Mouse (Mus musculus) thymus, postnatal 4 days (tissue): ENCODE data around the gene Taf3.
A peak's percentile ranks its signal among the peaks of the same experiment; 100 is the strongest.

Experiments used
- DNase-seq: peaks from one replicate; pipeline ENCODE4 v3.0.0; 2021

The Taf3 gene

DNA sequence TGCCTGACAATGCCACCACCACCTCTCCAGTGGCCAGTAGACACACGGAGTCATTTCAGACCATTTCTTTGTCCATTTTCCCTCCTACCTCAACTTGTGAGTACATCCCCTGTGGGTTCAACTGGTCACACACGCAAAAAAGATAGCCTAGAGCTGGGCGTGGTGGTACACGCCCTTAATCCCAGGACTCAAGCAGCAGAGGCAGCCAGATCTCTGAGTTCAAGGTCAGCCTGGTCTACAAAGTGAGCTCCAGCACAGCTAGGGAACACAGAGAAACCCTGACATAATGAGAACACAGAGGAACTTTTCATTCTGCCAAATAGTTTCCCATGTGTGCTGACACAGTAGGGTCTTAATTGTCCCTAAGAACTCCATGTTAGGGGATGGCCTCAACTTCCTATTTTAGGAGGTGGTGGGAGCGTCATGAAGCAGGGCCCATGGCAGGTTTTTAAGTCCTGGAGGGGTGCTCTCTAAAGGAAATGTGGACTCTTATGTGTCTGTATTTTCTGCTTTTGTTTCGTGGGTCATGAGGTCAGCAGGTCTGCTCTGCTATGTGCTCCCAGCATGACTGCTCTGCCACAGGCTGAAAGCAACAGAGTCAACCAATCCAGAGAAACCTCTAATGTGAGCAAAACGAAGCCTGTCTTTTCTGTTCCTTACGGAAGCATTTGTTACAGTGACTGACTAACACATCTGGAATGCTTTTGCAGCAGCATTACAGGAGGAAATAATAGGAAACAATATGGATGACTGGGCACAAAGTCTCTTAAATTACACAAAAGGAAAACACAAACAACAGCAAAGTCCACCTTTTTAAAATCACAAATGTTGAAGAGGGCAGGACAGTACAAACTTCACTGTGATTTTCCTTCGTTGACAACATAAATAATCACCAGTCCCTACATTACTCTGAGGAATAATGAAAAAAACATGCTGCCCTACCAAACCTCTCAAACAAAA lies 92.5 kb downstream of the Taf3 start:
- DNase-seq, result no peak

DNA sequence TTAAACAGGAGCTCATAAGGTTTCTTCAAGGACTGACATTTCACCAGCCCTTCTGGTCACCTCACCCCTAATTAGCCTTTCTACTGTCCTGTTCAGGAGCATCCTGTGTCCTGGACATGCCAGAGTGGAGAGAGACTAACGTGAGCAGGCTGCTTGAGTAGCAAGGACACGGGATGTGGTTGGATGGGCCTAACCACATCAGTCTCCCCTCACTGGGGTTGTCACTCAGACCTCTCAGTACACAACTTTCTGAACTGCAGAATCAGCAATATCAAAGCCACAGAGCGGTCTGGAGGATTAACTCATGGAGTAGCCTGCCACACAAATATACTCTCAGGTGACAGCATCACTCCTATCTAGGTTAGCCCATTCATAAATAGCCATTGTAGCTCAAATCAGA lies 101.7 kb downstream of the Taf3 start:
- no peak for DNase-seq

DNA sequence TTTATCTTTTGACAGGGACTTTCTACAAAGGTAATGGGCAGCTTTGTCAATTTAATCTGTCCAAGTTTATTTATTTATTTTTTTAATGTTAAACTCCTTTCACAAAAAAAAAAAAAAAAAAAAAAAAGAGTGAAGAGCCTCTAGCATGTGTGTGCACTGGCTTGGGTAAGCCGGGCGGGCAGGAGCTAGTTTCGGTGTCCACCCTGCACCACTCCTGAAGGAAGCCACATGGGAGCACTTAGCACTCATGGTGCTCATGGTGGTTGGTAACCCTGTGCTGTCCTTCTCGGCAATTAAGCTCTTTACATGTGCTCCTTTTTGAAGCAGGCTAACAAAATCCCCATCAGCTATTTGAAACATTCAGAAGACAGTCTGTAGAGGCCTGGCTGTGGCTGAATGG lies 102.8 kb downstream of the Taf3 start:
- DNase-seq, result no peak

DNA sequence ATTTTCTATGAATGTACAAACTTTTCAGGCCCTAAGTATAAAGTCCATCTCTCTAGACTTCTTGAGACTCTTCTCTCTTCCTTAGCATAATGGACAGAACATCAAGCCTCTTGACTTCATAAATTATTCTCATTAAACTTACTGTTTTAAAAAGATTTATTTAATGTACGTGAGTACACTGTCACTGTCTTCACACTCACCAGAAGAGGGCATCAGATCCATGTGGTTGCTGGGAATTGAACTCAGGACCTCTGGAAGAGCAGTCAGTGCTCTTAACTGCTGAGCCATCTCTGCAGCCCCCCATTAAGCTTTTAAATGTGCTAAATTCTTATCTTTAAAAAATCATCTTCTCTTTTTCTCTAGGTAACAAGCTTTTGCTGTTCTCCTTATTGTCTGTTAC lies 105.4 kb downstream of the Taf3 start:
- no peak for DNase-seq

DNA sequence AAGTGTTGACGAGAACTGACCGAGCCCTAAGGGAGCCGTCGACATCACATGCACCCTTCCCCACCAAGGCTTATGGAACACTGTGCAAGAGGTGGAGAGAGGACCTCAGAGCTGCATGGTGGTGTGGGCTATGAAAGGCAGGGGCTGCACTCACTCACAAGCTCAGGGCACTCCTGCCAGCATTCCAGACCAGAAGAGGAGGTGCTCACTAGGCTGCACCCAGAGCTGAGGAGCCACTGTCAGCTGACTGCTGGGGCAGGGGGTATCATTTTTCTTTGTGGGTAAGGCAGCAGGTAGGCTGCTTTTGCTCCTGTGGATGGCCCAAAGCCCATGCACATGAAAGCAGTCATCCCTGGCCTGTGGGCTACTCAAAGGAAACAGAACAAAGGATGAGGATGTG lies 109.1 kb downstream of the Taf3 start:
- no peak for DNase-seq

DNA sequence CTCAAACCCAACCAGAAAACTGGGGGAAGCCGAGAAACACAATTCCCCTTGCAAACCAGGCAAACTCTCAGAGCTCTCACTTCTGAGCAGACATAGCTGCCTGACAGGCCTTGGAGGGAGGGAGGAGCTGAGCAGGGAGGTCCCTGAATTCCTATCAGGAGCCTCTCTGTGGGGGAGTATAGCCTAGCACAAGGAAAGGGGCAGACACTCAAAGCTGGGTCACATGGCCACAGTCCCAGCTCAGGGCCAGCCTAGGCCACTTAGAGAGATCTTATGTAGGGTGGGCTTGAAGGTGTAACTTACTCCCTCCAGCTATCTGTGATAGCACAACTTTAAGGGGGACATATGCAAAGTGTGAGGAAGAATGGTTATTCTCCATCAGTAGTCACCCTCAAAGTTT lies 112.4 kb downstream of the Taf3 start:
- no peak for DNase-seq

DNA sequence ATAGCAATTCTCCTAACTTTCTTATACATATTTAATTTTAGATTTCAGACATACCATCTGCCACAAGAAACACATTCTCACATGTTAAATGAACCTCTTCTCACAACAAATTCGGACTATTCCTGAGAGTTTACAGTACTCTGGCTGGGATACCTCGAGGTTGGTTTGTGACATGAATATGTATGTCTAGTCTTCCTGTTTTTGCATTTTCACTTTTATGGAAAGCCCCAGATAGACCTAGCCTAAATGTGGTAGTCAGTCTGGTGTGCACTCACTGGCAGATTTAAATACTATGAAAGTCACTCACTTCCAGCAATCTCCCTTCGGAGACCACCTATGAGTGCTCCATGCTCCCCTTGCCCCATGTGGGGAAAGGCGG lies 121.5 kb downstream of the Taf3 start:
- DNase-seq, result no peak

DNA sequence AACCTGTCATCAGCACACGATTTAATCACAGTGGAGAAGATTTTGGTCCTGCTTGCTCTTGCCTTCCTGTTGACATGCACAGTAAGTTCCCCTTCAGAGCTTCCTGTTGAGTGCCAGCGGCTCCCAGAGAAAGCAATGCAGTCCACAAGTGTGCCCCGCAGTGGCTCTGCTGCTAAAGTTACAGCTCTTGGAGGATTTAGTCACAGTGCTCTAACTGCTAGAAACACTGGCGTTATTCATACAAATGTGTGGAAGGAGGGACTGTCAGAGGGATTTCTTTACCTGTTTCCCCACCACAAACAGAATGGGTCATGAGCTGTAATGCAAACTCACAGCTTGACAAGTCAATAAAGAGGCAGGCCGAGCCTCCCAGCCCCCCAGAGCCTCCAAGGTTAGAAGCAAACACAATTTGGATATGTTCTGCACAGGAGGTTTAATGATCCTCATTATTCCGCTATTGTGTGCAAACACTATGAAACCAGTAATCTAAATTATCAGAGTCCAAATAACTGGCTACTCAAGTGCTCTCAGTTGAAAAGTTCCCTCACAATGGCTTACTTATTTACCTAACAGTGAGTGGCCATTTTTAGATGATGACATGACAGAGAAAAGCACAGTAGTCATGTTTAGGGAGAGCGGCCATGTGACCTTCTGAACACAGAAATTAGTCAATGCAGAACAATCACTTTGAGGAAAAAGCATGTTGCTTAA lies 122.0 kb downstream of the Taf3 start:
- DNase-seq, result no peak

DNA sequence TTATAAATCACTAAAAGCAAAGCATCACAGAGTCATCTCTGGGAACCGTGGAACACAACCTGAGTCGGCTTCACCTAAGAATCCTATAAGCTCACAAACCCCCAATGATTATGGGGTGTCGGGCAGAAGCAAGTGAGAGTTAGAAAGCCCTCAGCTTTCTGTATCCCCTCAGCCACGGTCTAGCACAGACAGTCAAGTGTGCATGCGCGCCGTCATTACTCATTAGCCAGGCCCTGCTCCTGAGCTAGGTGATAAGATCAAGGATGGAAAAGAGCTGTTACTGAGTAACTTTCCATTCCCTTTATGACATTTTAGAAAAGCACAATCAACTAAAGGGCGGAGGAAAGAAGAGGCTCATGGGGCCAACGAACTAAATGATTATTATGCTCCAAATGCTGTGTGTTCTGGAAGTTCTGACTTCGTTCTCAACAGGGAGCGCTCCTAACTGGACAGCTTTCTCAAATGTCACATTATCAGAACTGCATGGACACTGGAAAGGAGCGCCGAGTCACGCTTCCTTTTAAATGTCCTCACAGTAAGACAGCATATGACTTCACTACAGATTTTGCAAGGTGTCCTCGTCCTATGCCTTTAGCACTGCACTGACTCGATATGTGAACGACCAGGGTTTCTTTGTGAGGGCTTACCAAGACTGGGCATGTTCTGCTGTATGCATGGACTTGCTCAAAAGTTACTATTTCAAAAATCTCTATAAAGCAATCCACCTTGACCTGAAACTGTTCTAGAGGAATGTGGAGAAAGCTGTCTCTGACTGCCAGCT lies 129.5 kb downstream of the Taf3 start:
- no peak for DNase-seq

DNA sequence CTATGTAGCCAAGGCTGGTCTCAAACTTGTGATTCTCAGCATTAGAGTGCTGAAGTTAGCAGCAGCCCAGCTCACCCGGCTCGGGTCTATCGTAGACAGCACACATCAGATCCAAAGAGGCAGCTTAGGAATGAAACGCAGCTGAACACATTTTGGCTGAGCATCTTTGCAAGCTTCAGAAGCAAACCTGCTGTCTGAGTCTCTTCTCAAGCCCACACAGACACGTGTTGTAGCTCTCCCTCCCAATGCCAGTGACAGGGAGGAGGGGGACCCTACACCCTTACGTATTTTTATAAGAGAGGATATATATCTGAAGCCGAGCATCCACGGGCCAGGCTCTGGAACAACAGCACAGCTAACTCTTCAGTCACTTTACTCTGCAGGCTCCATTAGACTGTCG lies 130.8 kb downstream of the Taf3 start:
- DNase-seq, result no peak

DNA sequence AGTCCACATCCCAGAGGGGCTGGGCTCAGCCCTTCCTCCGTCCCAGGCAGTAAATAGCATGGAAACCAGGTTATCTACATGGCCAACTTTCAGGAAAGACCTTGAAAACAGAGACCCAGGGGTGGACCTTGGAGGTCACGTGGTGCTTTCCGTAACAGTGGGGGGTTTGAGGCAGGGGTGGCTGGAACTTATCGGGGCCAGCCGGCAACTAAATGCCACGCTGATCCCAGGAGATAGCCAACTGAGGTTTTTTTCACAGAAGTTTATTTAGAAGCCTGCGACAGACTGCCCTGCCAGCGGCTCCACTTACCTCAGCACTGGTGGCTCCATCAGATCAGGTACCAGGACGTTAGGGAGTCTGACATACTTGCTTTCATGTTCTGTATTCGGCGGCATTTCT lies 142.4 kb downstream of the Taf3 start:
- DNase-seq, result no peak

DNA sequence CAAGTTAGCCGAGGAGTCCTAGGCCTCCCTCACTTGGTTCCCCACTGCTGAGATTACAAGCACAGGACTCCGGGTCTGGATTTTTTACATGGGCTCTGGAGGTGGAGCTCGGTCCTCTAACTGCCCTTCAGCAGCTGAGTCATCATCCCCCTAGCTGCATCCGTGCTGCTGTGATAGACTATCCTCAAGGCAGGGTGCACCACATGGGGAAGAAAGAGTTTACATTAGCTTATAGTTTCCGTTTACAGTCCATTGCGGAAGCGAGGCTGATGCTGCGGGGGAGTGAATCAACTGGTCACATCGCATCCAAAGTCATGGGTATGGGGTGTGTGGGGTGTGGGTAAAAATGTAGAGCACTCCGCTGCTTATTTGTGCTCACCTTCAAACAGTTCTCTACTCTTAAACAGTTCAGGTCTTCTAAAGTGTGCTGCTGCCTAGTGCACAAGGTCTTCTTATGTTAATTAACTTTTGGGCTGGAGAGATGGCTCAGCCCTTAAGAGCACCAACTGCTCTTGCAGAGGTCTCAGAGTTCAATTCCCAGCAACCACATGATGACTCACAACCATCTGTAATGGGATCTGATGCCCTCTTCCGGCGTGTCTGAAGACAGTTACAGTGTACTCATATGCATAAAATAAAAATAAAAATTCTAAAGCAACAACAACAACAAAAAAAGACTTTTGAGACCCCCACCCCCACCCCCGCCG lies 144.4 kb downstream of the Taf3 start:
- no peak for DNase-seq

DNA sequence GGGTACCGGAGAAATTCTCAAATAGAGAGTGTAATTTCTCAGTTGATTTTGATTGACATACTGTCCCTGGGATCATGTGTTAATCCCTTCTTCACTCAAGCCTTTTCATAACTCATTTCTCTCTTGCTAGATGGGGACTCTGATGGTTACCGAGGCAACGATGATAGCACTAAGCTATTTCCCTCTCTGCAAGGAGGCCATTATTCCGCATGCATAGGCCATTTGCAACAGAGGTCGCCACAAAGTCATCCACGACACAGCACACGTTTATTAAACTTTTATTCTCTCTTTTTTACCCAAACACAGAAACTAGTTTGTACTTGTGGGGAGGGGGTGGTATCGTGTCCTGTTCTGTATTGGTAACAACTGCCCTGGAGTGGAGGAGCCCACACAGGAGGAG lies 150.6 kb downstream of the Taf3 start:
- no peak for DNase-seq

DNA sequence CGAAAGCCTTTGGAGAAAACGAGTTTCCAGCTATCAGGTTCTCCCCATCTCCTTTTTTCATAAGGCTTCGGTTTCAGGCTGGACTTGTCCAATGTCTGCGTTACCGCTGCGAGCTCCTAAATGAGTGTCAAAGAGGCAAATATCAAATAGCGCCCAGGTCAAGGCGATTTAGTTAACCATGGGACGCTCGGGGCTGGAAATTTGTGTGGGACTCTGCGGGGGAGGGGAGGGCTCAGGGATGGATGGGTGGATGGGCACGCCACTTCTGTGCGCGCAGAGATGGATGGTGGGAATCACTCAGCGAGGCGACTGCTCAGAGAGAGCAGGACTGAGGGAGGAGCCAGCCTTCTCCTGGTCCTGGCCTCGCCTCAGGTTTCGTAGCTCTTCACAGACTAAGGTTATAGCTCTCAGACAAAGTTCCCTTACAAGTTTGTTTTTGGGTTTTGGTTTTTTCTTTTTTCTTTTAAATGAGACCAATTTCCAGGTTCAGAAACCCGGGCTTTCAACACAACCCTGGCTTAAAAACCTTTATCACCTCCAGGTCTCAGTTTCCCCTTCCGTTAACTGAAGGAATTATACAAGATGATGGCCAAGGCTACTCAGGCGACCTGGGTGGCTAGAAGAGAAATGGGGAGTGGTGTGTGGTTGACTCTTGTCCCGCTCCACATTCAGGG lies 152.2 kb downstream of the Taf3 start:
- DNase-seq, result no peak

DNA sequence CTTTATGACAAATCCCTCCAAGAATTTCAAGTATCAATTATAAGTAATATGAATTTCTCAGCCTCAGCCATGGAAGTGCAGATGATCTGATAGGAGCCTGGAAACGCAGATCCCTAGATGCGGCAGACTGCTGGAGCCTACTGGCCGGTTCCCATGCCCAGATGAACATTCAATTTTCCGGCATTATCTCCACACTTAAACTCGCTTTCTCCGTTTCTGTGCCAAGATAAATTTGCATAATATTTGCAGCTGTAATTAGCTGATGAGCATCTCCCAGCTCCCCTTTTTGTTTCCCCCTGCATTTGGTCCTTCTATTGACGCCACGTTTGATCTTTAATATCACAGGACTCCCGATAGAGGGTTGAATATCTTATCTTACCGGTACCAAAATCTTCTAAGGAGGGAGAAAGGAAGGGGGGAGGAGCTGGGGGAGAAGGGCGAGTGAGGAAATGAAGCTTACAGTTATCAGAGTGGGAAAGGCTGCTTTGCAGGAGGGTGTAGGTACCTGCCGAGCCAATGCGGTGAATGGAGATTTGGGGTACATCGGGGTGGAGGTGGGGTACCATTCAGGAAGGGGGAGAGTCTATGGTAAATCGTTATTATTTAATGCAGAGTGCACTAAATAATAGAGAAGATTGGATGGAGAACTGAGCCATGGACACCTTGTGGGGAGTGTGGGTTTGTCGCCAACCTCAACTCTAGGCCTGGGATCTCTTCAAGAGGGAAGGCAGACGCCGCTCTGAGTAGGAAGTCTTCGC lies 153.4 kb downstream of the Taf3 start:
- no peak for DNase-seq

DNA sequence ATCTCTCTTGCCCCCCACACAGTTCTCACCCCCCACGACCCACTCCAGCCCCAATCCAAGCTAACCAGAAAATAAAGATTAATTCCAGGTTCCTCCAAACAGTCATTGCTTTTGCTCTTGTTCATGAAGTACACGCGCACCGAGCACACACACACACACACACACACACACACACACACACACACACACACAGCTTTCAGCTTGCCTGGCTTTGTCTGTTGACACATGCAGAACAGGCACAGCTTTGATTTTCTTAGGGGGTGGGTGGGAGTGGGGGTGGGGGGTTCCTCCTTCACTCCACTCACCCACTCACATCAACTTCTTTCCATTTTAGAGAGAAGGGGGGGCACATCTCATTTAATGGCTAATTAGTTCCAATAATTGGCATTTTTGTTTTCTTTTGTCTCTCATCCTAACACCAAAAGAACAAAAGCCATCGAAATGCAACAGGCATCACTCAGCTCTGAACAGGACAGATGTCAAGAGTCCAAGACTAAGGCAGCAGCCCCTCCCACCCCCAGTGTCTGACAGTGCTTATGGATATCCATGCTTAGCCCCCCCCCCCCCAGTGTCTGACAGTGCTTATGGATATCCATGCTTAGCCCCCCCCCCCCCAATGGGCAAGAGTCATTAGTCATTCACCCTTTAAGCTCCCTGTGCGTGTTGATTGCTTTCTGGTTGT lies 155.0 kb downstream of the Taf3 start:
- no peak for DNase-seq

DNA sequence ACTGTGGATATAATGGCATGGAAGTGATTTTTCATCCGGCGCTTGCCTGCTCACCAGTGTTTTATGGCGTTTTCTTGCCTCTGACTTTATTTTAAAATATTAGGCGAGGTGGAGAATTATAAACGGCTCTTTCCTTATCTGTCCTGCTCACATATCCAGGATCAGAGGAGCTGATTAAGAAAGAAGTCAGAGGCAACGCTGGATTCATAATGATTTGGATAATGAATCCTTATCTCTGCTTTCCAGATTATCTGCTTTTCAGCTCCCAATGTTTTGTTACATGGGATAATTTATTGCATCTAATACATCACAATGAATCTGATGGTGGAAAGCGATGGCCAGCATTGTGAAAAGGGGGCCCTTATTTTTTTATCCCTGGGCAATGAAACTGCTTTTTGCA lies 155.9 kb downstream of the Taf3 start:
- no peak for DNase-seq

DNA sequence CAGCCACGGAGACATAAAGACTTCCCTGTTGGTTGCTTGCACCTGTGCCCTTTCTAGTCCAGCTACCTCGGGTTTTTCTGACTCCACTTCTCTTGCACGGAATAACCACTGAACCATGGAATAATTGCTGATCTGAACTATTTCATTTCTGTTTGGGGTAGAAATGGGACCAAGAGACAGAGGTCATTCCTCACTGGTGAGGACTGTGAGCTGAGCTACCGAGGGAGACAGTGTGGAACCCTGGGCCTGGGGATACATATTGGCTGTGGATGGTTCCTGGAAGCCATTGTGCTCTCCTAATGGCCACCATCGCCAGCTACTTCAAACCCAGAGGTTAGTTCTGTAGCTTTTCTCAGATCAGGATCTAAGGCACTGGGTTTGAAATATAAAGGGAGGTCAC lies 157.5 kb downstream of the Taf3 start:
- no peak for DNase-seq

DNA sequence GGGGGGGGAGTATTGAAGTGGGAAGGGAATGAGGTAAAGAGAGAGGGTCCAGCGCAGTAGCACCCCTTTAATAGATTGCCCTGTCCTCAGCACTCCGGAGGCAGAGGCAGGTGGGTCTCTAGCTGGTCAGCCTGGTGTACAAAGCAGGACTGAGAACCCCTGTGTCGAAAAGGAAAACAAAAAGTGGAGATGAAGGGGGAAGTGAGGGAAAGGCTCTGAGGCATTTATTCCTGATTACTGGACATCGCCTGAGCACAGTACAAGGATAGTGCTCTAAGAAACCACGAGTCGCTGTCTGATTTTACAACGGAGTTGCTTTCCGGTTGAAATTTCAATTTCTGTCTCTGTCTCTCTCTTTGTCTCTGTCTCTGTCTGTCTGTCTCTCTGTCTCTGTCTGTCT lies 158.1 kb downstream of the Taf3 start:
- DNase-seq, result no peak

DNA sequence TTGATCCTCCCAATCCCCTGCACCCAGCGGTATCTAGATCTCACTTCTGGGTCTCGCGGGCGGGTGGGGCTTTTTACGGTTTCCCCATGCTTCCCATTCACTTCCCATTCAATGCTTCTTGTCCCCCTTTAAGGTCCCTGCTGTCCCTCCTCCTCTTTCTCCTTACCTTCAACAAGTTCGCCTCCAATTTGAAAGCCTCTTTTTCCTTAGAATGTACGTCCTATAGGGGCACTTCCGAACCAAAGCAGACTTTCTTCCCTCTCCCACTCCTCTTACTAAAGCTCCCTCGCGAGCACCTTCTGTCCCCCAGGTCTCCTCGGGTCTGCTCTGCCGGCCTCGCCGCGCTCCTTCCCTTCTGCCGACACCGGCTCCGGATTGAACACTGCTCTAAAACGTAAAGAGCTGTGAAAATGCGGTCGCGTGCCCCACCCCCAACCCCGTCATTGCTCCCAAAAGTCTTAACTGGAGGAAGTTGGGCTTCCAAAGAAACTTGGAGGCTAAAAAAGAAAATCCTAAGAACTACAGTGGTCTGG lies 158.7 kb downstream of the Taf3 start, which contains the start of gene Gata3:
Gene Gata3, minus strand, starts transcription at position 384 of the 533 bp plus-strand sequence.
- peak; percentile 63 for DNase-seq
